In the genomic region with DNA sequence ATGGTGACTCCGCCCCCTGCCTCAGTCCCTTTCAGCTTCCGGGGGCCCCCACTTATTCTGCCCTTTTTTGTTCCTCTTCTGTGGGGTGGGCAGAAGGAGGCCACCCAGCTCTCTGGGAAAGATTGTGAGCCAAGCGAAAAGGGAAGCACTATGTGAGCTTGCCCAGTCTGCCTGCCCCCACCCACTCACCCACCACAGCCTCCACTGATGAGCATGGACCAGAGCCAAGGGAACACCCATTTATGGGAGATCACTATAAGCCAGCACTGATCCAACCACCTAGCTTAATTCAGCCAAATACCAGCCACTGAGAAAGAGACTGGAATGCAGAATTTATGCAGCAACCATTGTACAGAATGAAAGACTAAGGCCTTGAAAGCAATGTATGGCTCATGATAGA, we compare ENCODE assay signal across 12 mouse cellular contexts. TPM values are rescaled to one million over a fixed set of nuclear protein-coding genes. Genes with fewer than 3 reads are reported as not detected.
DNase-seq lines count a peak whose midpoint lies in the region; ATAC-seq and TF ChIP-seq lines count a peak whose summit lies in the region.
"Had no signal": no experiment of that assay in that cellular context is flagged by ENCODE, and none has a peak within 500 bp of the region (broad histone marks: within the 10 kb centered on the region; RNA-seq: fewer than 3 reads in every experiment).

No protein-coding gene starts in this region.

- H3K36me3 ChIP-seq in forebrain, embryonic 13.5 days (ENCODE audit: poor library complexity, severe bottlenecking): no peaks in the 10 kb centered on the region
- H3K36me3 ChIP-seq in forebrain, embryonic 15.5 days: no peaks in the 10 kb centered on the region
- H3K36me3 ChIP-seq in splenic B cell, adult 2 months (ENCODE audit: control insufficient read depth, insufficient read depth, low read length, poor library complexity, severe bottlenecking): no peaks in the 10 kb centered on the region
- H3K36me3 ChIP-seq in midbrain, postnatal 0 days (ENCODE audit: insufficient read depth, low read length): no peaks in the 10 kb centered on the region
- H3K36me3 ChIP-seq: heart, embryonic 13.5 days; limb, embryonic 10.5 days had no signal

- no peak overlapping the region for H3K4me2 ChIP-seq in forebrain, embryonic 13.5 days
- no peak overlapping the region for H3K4me2 ChIP-seq in forebrain, embryonic 15.5 days (replicated peaks)
- H3K4me2 ChIP-seq in midbrain, postnatal 0 days (ENCODE audit: low read depth, low read length, poor library complexity, severe bottlenecking): no peak overlapping the region
- H3K4me2 ChIP-seq: heart, embryonic 13.5 days had no signal

- H3K4me1 ChIP-seq in forebrain, embryonic 13.5 days: peaks cover 9% of the 10 kb centered on the region
- H3K4me1 ChIP-seq in forebrain, embryonic 15.5 days: peaks cover 6% of the 10 kb centered on the region; the same call in 1 of the 2 replicates
- 0 out of 2 replicates have a peak, but pooled peaks cover 3% of the 10 kb centered on the region for H3K4me1 ChIP-seq in midbrain, postnatal 0 days (ENCODE audit: insufficient read depth, low read length)
- H3K4me1 ChIP-seq: limb, embryonic 10.5 days had no signal

- H3K4me3 ChIP-seq in forebrain, embryonic 13.5 days: no peak overlapping the region
- no peak overlapping the region for H3K4me3 ChIP-seq in forebrain, embryonic 15.5 days
- no peak overlapping the region for H3K4me3 ChIP-seq in midbrain, postnatal 0 days (ENCODE audit: low read depth, low read length)
- H3K4me3 ChIP-seq: heart, embryonic 13.5 days; limb, embryonic 10.5 days had no signal

- no peak overlapping the region for H3K27ac ChIP-seq in forebrain, embryonic 13.5 days
- H3K27ac ChIP-seq in forebrain, embryonic 15.5 days (replicated peaks): no peak overlapping the region
- H3K27ac ChIP-seq in midbrain, postnatal 0 days (ENCODE audit: low read depth, low read length): no peak overlapping the region
- H3K27ac ChIP-seq: heart, embryonic 13.5 days; kidney, postnatal 0 days; limb, embryonic 10.5 days had no signal

- H3K27me3 ChIP-seq in forebrain, embryonic 13.5 days: no peaks in the 10 kb centered on the region; the same call in 1 of the 2 replicates
- no peaks in the 10 kb centered on the region for H3K27me3 ChIP-seq in forebrain, embryonic 15.5 days
- no peaks in the 10 kb centered on the region for H3K27me3 ChIP-seq in splenic B cell, adult 2 months (ENCODE audit: control insufficient read depth, insufficient read depth, low read length, poor library complexity, severe bottlenecking)
- H3K27me3 ChIP-seq in midbrain, postnatal 0 days (ENCODE audit: insufficient read depth, low read length): no peaks in the 10 kb centered on the region

- TF ChIP-seq CTCF in midbrain, postnatal 0 days (IDR thresholded peaks at IDR 0.05): no peak

- DNase-seq in right cerebral cortex, postnatal 36 days (ENCODE audit: low spot score in 2 of 2): peak; percentile 43 to 49
- no peak for DNase-seq in right cerebral cortex, postnatal 4 days
- DNase-seq in lung, postnatal 25 days (ENCODE audit: low spot score): peak; percentile 54
- peak; percentile 48 for DNase-seq in splenic B cell, adult 2 months (ENCODE audit: low read depth, low spot score)
- DNase-seq in midbrain, postnatal 0 days (ENCODE audit: low spot score): no peak
- no peak for DNase-seq in cerebellum, adult 9-10 months

- ATAC-seq in forebrain, embryonic 13.5 days: peak; percentile 41; the same call in 1 of the 2 replicates
- no peak; the same call in 1 of the 2 replicates for ATAC-seq in forebrain, embryonic 15.5 days (replicated peaks)
- no peak for ATAC-seq in midbrain, postnatal 0 days (ENCODE audit: low FRiP score)
- ATAC-seq: activated CD4-positive, CD25-positive, alpha-beta regulatory T cell, adult 4 months had no signal

- no peaks in the 10 kb centered on the region for H3K9me3 ChIP-seq in forebrain, embryonic 13.5 days (replicated peaks)
- H3K9me3 ChIP-seq in forebrain, embryonic 15.5 days: no peaks in the 10 kb centered on the region
- H3K9me3 ChIP-seq in midbrain, postnatal 0 days (ENCODE audit: low read length): no peaks in the 10 kb centered on the region
- H3K9me3 ChIP-seq: heart, embryonic 13.5 days; limb, embryonic 10.5 days had no signal

- WGBS in forebrain, embryonic 13.5 days: 51% methylated on average over 3 of the region's 3 CpGs
- WGBS in forebrain, embryonic 15.5 days: 45% methylated on average over 3 of the region's 3 CpGs
- WGBS in midbrain, postnatal 0 days: 64% methylated on average over 3 of the region's 3 CpGs

- no peak overlapping the region for H3K9ac ChIP-seq in forebrain, embryonic 13.5 days
- H3K9ac ChIP-seq in forebrain, embryonic 15.5 days (replicated peaks): no peak overlapping the region
- no peak overlapping the region for H3K9ac ChIP-seq in midbrain, postnatal 0 days (replicated peaks; ENCODE audit: low read length, poor library complexity, severe bottlenecking)
- H3K9ac ChIP-seq: heart, embryonic 13.5 days had no signal

RNA-seq across cellular contexts. Expression of gene Rap1gap2, which starts 34.8 kb away (rescaled TPM):
- 4.0 and 6.2 TPM in 2 replicates for polyA plus RNA-seq in forebrain, embryonic 13.5 days (2015; fragmentation: Nextera tagmentation; extraction: Ambion mirVana)
- polyA plus RNA-seq in forebrain, embryonic 15.5 days (2015; fragmentation: Nextera tagmentation; extraction: Ambion mirVana): 8.9 and 10.1 TPM in 2 replicates
- total RNA-seq in midbrain, postnatal 0 days (2014; rRNA removed): 48.2 and 49.1 TPM in 2 replicates
- polyA plus RNA-seq in midbrain, postnatal 0 days (2015; fragmentation: Nextera tagmentation; extraction: Ambion mirVana): 11.0 and 12.1 TPM in 2 replicates

RNA-seq across cellular contexts. Expression of gene Ccdc92b, which starts 43.5 kb away (rescaled TPM):
- polyA plus RNA-seq in forebrain, embryonic 13.5 days (2015; fragmentation: Nextera tagmentation; extraction: Ambion mirVana): 1.1 TPM in 2 replicates
- 3.1 and 3.7 TPM in 2 replicates for polyA plus RNA-seq in forebrain, embryonic 15.5 days (2015; fragmentation: Nextera tagmentation; extraction: Ambion mirVana)
- 12.4 and 14.6 TPM in 2 replicates for total RNA-seq in midbrain, postnatal 0 days (2014; rRNA removed)
- 3.3 and 3.4 TPM in 2 replicates for polyA plus RNA-seq in midbrain, postnatal 0 days (2015; fragmentation: Nextera tagmentation; extraction: Ambion mirVana)
- polyA plus RNA-seq: activated CD4-positive, CD25-positive, alpha-beta regulatory T cell, adult 4 months had no signal

Comparison
In these comparisons a context has a peak if more than half of its experiments do, and no peak if none do; other contexts are left out.
1. DNase-seq: peak in right cerebral cortex, postnatal 36 days (2 of 2), lung, postnatal 25 days (single experiment) and splenic B cell, adult 2 months (single experiment); none in right cerebral cortex, postnatal 4 days (single experiment), midbrain, postnatal 0 days (single experiment) and cerebellum, adult 9-10 months (single experiment).